Mouse (Mus musculus) kidney, adult 18-20 months (tissue): ENCODE measurements around the gene Dis3l2.

ENCODE experiments used
- DNase-seq: peaks from one replicate; pipeline ENCODE4 v3.0.0; 2021

Gene Dis3l2

DNA sequence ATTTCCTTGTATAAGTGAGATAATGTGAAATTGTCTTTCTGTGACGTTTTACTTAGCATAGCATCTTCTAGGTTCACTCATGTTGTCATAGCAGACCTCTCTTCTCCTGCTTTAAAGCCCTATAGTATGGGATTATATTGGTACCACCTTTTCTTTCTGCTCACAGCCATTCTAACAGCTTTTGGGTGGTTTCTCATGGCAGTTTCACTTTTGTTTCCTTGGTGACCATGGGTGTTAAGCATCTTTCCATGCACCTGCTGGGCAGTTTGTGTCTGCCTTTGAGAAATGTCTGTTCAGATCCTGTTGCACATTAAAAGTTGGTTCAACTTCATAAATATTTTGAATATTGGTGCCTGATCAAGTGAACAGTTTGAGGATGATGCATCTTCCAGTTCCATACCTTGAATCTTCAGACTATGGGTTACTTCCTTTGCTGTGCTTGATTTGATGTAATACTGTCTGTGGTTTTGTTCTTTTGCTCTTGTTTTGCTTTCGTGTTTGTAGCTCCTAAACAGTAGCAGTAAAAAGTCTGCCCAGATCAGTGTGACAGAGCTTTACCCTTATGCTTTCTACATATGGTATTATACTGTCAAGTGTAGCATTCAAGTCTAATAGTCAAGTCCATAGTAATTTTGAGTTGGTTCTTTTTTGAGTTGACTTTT lies 29.7 kb downstream of the Dis3l2 start:
- DNase-seq: no peak

DNA sequence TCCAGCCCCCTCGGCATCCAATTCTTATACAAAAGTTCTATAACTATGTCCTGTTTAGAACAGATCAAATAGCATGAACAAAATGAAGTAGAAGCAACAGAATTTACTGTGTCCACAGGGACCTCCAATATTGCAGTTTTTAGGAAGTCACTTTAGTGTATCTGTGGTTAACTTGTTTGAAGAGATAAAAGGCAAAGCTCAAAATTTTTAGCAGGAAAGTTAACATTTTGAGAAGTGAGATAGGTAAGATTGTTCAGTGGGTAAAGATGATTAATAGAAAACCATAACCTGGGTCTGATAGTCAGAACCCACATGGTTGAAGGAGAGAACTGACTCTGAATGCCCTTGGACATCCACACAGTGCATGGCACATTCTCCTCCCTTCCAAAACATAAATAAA lies 32.8 kb downstream of the Dis3l2 start:
- DNase-seq: no peak

DNA sequence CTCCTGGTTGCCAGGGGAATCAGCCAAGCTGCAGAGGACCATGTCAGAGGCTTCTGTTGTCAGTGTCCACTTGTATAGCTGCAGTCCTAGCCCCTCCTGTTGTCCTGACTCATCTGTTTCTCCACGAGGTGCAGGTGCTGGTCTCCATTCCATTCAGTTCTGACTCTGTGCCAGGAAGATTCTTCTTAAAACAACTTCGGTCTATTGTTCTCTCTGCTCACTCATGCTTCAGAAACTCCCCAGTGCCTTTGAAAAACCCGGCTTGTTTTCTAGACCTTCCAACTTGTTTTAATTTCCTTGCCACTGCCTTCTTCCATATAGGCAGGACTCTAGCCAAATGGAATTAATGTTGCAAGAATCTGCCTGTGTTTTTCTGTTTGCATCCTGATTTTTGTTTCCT lies 39.3 kb downstream of the Dis3l2 start:
- no peak for DNase-seq

DNA sequence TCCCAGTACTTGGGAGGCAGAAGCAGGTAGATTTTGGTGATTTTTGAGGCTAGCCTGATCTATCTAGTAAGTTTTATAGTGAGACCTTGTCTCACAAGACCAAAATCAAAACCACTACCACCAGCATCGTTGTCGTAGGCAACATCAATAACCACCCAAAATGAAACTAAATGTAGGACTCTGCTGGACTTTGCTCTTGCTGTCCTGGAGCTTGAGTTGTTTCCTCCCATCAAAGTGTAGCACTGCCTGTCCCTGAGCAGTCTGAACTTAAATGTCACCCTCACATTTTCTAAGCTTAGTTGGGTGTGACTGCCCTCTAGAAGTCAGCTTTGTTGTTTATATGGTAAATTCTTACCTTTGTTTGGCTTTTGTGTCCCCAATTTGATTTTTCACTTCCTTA lies 43.4 kb downstream of the Dis3l2 start:
- no peak for DNase-seq

DNA sequence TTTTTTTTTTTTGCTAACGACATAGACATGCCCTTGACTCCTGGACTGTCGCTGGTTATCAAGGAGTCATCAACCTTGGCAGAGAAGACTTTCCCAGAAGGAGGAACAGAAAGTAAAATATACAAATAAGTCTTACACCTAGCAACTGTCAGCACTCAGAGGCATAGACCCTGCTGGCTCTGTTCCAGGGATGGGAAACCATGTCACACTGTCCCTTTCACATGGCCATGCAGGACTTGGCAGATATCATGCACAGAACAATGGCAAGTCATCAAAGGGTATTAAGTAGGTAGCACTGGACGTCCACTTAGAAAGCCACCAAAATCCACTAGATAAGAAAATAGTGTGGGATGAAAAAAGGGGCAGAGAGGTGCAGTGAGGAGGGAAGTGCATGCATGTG lies 46.5 kb downstream of the Dis3l2 start:
- no peak for DNase-seq

- no peak for DNase-seq
Observed at GRCm38 (mm10) chr1:86753416-86753815, 49.8 kb downstream of the Dis3l2 start.

- DNase-seq: no peak
Observed at GRCm38 (mm10) chr1:86754335-86754734, 50.7 kb downstream of the Dis3l2 start.

DNA sequence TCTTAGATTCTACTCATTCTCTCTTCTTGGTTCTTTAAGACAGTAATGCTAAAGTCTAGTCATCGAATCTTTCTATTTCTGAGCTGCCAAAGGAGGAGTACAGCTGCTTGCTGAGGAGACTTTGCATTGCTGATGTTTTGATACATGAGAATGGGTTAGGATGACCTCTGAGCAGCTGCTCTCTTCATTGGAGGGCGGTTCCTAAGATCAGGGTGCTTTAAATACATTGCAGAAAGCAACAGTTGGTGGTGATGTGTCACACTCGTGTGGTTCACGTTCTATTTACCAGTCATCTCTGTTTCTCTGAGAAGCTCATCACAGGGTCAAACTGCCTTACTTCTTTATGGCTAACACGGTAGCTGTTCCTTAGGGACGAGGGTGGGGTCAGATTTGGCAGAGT lies 54.5 kb downstream of the Dis3l2 start:
- DNase-seq: no peak

DNA sequence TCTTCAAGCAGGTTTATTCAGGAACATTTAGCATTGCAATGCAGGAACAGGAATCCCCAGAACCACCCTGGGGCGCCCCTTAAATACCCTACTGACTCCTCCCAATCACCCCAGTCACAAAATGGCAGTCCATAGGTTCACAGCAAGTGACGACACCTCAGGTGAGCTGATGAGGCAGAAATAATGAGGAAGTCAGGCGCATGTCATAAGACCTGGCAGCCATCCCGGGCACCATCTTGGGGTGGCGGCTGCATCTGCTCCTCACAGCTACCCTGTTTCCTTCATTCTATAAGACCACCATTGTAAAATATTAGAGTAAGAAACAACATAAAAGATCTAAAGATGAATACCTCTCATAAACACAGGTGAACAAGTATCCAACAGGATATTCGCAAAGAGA lies 58.6 kb downstream of the Dis3l2 start:
- DNase-seq: no peak

DNA sequence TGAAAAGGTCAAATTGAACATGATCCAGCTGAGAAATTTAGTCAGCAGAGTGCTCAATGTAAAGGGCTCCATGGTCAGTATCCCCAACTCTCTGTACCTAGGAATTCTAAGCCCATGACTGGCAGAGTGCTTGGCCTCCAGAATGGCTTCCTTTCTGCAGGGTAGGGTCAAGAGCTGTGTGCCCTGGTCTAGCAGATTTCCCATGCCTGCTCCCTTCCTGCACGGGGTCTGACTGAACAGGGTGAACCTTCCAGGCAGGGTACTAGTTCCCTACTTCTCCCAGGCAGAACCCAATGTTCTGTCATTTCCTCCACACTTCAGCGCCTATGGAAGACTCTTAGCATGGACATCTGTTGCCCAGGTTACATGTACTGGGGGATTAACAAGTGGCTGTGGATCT lies 97.6 kb downstream of the Dis3l2 start:
- no peak for DNase-seq

- no peak for DNase-seq
Observed at GRCm38 (mm10) chr1:86811756-86812155, 108.1 kb downstream of the Dis3l2 start.

- DNase-seq: no peak
Observed at GRCm38 (mm10) chr1:86822266-86822665, 118.7 kb downstream of the Dis3l2 start.

DNA sequence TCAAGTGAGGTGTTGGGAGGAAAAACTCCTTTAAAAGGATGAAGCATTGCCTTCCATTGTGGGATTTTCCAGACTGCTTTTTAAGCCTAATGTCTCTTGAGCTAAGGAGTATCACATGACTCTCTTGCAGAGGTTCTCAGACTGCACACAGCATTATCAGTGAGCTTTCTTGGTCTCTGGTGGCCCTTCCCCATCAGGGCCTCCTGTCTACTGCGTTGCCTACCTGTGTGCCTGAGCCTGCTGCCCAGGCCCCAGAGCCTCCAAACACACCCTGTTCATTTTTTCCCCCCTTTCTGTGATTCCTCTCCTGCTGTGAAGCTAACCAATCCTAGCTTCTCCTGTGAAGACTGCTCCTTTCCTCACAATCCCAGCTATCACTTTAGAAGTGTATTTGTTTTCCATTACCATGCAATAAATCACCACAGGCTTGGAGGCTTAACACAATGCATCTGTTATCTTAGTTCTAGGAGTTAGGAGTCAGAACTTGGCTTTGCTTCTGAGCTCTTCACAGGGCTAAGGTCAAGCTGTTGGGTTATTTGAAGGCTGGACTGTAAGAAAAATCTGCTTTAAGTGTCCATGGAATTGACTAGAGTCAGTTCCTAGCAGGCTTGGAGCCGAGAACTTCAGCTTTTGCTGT lies 130.9 kb downstream of the Dis3l2 start:
- no peak for DNase-seq

GRCm38 (mm10) chr1:86834988-86835387 lies 131.4 kb downstream of the Dis3l2 start:
- no peak for DNase-seq

DNA sequence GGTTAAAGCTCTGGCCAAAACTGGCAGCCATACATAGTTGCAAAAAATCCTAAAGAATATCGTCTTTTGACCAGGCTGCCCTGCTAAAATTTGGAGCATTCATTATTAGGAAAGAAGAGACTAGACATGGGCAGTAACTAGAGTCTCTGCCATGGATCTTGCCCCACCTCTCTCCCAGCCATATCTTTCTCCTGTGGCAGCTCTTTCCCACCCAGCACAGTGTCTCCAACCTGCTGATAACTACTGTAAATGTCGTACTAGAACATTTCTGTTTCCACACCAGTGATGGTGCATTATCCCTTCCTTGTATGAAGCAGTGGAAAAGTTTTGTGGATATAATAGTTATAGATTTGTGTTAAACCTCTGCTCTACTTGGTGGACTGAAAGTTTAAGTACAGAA lies 147.1 kb downstream of the Dis3l2 start:
- DNase-seq: no peak

DNA sequence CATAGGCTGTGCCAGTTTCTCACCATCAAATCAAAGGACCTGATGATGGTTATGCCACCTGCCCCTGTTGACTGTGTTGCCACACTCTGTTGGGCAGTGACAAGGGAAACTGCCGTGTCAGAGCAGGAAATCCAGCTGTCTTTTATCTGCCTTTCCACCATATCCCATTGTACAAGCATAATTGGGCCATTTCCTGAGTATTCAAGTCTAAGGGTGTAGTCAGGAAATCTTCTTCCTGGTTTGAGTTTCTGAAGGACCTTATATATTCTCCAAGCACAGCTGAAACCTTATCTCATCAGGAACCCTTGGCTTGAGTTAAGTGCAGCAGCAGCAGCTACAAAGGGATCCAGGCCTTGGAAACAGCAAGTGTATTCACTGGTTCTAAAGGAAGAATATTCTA lies 155.3 kb downstream of the Dis3l2 start:
- DNase-seq: no peak

- no peak for DNase-seq
Observed at GRCm38 (mm10) chr1:86859371-86859770, 155.8 kb downstream of the Dis3l2 start.

DNA sequence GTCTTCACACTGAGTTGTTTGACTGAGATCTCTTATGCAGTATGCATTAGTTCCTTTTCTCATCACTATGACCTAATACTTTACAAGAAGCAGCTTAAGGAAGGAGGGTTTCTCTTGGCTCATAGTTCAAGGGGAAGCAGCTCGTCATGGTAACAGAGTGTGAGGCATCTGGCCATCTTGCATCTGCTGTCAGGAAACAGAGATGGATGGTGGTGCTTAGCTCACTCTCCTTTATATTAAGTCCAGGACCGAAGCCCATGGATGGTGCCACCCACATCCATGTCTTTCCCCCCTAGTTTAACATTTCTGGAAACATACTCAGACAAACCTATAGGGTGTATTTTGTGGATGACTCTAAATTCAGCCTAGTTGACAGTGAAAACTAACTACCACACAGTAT lies 170.1 kb downstream of the Dis3l2 start:
- no peak for DNase-seq

- no peak for DNase-seq
Observed at GRCm38 (mm10) chr1:86878743-86879142, 175.1 kb downstream of the Dis3l2 start.

DNA sequence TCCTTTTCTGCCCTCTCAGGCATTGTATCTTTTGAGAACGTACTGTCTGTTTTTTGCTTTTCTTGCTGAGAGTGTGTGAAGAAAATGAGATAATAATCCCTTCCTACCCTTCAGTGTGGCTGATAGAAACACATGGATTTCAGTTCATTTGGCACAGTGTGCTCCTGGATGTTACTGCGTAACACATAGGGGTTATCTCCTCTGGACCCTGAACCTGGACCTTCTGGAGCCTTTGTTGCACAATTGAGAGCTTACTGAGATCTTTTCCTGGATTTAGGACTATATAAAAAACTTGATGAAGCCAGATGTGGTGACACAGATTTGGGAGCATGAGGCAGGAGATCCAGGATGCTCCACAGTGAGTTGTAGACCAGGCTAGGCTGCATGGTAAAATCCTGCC lies 175.9 kb downstream of the Dis3l2 start:
- DNase-seq: no peak

- no peak for DNase-seq
Observed at GRCm38 (mm10) chr1:86887060-86887459, 183.5 kb downstream of the Dis3l2 start.

DNA sequence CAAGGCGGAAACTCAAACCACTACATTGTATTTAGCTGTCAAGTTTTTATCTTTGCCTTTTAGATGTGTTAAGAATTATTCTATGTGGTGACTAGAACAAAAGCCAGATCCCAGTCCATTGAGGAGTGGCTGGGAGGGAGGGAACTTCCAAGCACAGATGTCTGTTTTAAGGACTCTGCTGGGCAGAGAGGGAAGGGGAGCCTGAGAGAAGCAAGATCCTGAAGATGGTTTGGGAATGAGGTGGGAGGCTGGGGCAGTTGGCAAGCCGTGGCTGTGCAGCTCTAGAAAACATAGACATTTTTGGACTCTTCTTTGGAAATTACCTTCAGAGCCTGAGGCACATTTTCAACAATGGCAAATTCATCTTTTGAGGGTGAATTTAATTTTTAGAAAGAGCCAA lies 208.9 kb downstream of the Dis3l2 start:
- DNase-seq: no peak

GRCm38 (mm10) chr1:86913896-86914295 lies 210.3 kb downstream of the Dis3l2 start:
- DNase-seq: no peak

GRCm38 (mm10) chr1:86914697-86915096 lies 211.1 kb downstream of the Dis3l2 start:
- DNase-seq: no peak

GRCm38 (mm10) chr1:86916355-86916984 lies 212.9 kb downstream of the Dis3l2 start:
- no peak for DNase-seq
